ENCODE assay signal across 1 mouse cellular context in genomic region chr8:46943337-46943736, GRCm38 (mm10).
TF ChIP-seq lines count a peak whose summit lies in the region.

No protein-coding gene starts in this region.

TF ChIP-seq in CH12.LX, 34 proteins besides CTCF, POLR2A, EP300 and RAD21 (continued from another document):
- no peak for TF ChIP-seq USF1 (IDR thresholded peaks at IDR 0.05; ENCODE audit: low read depth, low read length)
TF ChIP-seq in CH12.LX: peak in this region for 13.
